In the genomic region with DNA sequence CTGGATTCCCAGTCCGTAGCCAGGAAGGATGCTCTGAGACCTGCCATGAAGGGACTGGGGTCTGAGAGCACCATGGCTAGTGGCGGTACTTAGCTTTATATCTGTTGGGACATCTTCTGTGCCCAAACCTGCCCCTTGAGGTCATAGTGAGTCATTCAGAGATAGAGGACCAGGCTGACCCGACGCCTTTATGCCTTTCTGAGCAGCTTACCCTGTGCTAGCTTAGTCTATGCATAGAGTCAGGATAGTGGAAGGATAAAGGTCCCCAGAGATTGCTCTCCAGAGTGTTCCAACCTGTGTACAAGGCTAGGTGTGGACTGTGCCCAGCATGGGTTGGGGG, we compare ENCODE assay signal across 9 mouse cellular contexts.
DNase-seq lines count a peak whose midpoint lies in the region; ATAC-seq and TF ChIP-seq lines count a peak whose summit lies in the region.
"Had no signal": no experiment of that assay in that cellular context is flagged by ENCODE, and none has a peak within 500 bp of the region (broad histone marks: within the 10 kb centered on the region; RNA-seq: fewer than 3 reads in every experiment).

No protein-coding gene starts in this region.

- intact Hi-C loops in gastrocnemius, adult 2 months (cut with DNase I), result loop anchor here (5.0 kb wide), 1 partner anchor 39 kb away; no protein-coding TSS in a partner anchor

- no peak for DNase-seq in gastrocnemius, adult 2 months
- DNase-seq in gastrocnemius, adult 8-10 months (ENCODE audit: low spot score in 2 of 2), result no peak
- DNase-seq in stomach, postnatal 0 days (ENCODE audit: low spot score), result no peak
- DNase-seq in liver, embryonic 13.5 days, result no peak
- no peak for DNase-seq in spleen, postnatal 14 days (ENCODE audit: low spot score in 2 of 2)
- DNase-seq in thymus, postnatal 14 days, result no peak
- DNase-seq: cerebellum, adult 18-20 months had no signal

- peak overlapping the region; percentile 91 for H3K27ac ChIP-seq in gastrocnemius, adult 2 months
- no peak overlapping the region for H3K27ac ChIP-seq in stomach, embryonic 15.5 days
- H3K27ac ChIP-seq in stomach, postnatal 0 days (replicated peaks), result no peak overlapping the region
- peak overlapping the region; percentile 99 for H3K27ac ChIP-seq in liver, embryonic 13.5 days
- 0 out of 2 replicates have a peak overlapping the region, but pooled peaks have one; percentile 8 for H3K27ac ChIP-seq in stomach, embryonic 16.5 days (ENCODE audit: low read length)

- TF ChIP-seq EP300 in stomach, postnatal 0 days (optimal IDR thresholded peaks at IDR 0.05), result no peak

- H3K9me3 ChIP-seq in stomach, embryonic 15.5 days, result no peaks in the 10 kb centered on the region
- H3K9me3 ChIP-seq in stomach, postnatal 0 days (ENCODE audit: control insufficient read depth, low read length), result no peaks in the 10 kb centered on the region
- no peaks in the 10 kb centered on the region for H3K9me3 ChIP-seq in liver, embryonic 13.5 days (replicated peaks)
- no peaks in the 10 kb centered on the region for H3K9me3 ChIP-seq in stomach, embryonic 16.5 days (replicated peaks; ENCODE audit: control insufficient read depth, low read length)

- no peak for TF ChIP-seq CTCF in gastrocnemius, adult 2 months (IDR thresholded peaks at IDR 0.05)
- TF ChIP-seq CTCF in stomach, postnatal 0 days (IDR thresholded peaks at IDR 0.05; ENCODE audit: low read depth), result no peak

- H3K27me3 ChIP-seq in stomach, embryonic 15.5 days (replicated peaks), result no peaks in the 10 kb centered on the region
- H3K27me3 ChIP-seq in stomach, postnatal 0 days (ENCODE audit: control insufficient read depth, insufficient read depth, low read length), result no peaks in the 10 kb centered on the region
- no peaks in the 10 kb centered on the region for H3K27me3 ChIP-seq in liver, embryonic 13.5 days
- no peaks in the 10 kb centered on the region for H3K27me3 ChIP-seq in stomach, embryonic 16.5 days (ENCODE audit: control insufficient read depth, insufficient read depth, low read length)

- H3K9ac ChIP-seq in stomach, embryonic 15.5 days, result no peak overlapping the region
- no peak overlapping the region for H3K9ac ChIP-seq in stomach, postnatal 0 days (ENCODE audit: low read length)
- H3K9ac ChIP-seq in liver, embryonic 13.5 days, result peak overlapping the region; percentile 98
- H3K9ac ChIP-seq in stomach, embryonic 16.5 days (ENCODE audit: low read length), result 0 out of 2 replicates have a peak overlapping the region, but pooled peaks have one; percentile 1

- H3K36me3 ChIP-seq in stomach, embryonic 15.5 days, result no peaks in the 10 kb centered on the region
- no peaks in the 10 kb centered on the region for H3K36me3 ChIP-seq in stomach, postnatal 0 days (ENCODE audit: control insufficient read depth, insufficient read depth, low read length)
- peaks cover 11% of the 10 kb centered on the region; the same call in 1 of the 2 replicates for H3K36me3 ChIP-seq in liver, embryonic 13.5 days
- H3K36me3 ChIP-seq in stomach, embryonic 16.5 days (ENCODE audit: control insufficient read depth, insufficient read depth, low read length), result no peaks in the 10 kb centered on the region

- no peak for ATAC-seq in stomach, embryonic 15.5 days (ENCODE audit: insufficient read depth, low FRiP score, low read depth)
- no peak for ATAC-seq in stomach, postnatal 0 days (ENCODE audit: low FRiP score, low TSS enrichment)
- no peak for ATAC-seq in liver, embryonic 13.5 days (ENCODE audit: low read depth)
- ATAC-seq in stomach, embryonic 16.5 days (ENCODE audit: insufficient read depth, low FRiP score), result no peak

- peak overlapping the region; percentile 17; the same call in 1 of the 2 replicates for H3K4me2 ChIP-seq in stomach, embryonic 15.5 days
- no peak overlapping the region for H3K4me2 ChIP-seq in stomach, postnatal 0 days (replicated peaks; ENCODE audit: low read depth)
- H3K4me2 ChIP-seq in liver, embryonic 13.5 days, result peak overlapping the region; percentile 92
- H3K4me2 ChIP-seq in stomach, embryonic 16.5 days (ENCODE audit: low read depth, low read length), result 0 out of 2 replicates have a peak overlapping the region, but pooled peaks have one; percentile 16

- H3K4me1 ChIP-seq in stomach, embryonic 15.5 days, result peaks cover 70% of the 10 kb centered on the region
- H3K4me1 ChIP-seq in stomach, postnatal 0 days (replicated peaks; ENCODE audit: control insufficient read depth, insufficient read depth), result peaks cover 3% of the 10 kb centered on the region; the same call in 1 of the 2 replicates
- H3K4me1 ChIP-seq in liver, embryonic 13.5 days (replicated peaks), result peaks cover 83% of the 10 kb centered on the region
- H3K4me1 ChIP-seq in stomach, embryonic 16.5 days (ENCODE audit: control insufficient read depth, insufficient read depth, low read length), result peaks cover 71% of the 10 kb centered on the region

- no peak overlapping the region for H3K4me3 ChIP-seq in gastrocnemius, adult 2 months
- H3K4me3 ChIP-seq in stomach, embryonic 15.5 days (replicated peaks), result no peak overlapping the region
- no peak overlapping the region for H3K4me3 ChIP-seq in stomach, postnatal 0 days (ENCODE audit: low read depth, low read length)
- peak overlapping the region; percentile 99 for H3K4me3 ChIP-seq in liver, embryonic 13.5 days (replicated peaks)
- H3K4me3 ChIP-seq in stomach, embryonic 16.5 days (replicated peaks; ENCODE audit: low read length), result no peak overlapping the region

- 63% methylated on average over 4 of the region's 4 CpGs for WGBS in stomach, embryonic 15.5 days
- 62% methylated on average over 4 of the region's 4 CpGs for WGBS in stomach, postnatal 0 days
- 28% methylated on average over 4 of the region's 4 CpGs for WGBS in liver, embryonic 13.5 days (ENCODE audit: insufficient replicate concordance)
- WGBS in stomach, embryonic 16.5 days, result 54% methylated on average over 4 of the region's 4 CpGs

Comparison
In these comparisons a context has a peak if more than half of its experiments do, and no peak if none do; other contexts are left out.
1. H3K27ac ChIP-seq: peak in gastrocnemius, adult 2 months (single experiment), liver, embryonic 13.5 days (single experiment) and stomach, embryonic 16.5 days (single experiment); none in stomach, embryonic 15.5 days (single experiment) and stomach, postnatal 0 days (single experiment).
2. H3K9ac ChIP-seq: peak in liver, embryonic 13.5 days (single experiment) and stomach, embryonic 16.5 days (single experiment); none in stomach, embryonic 15.5 days (single experiment) and stomach, postnatal 0 days (single experiment).